Mouse (Mus musculus): ENCODE data around the gene Itgb5.

DNA sequence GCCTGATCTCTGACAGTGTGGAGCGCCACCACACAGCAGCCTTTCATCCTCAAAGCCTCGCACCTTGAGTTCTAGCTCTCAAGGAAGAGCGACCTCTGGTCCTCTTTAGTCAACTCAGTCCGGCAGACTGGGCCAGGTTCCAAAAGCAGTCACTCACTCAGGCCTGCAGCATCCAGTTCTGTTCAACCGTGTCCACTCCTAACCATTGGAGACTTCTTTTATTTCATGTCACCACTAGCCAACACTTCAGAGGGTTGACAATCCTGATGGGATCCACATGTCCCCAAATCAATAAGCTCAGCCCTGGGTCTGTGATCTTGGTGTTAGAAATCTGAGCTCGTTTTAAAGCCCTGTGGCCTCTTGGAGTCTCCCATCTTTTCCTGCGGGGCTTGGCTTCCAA lies 116.6 kb downstream of the Itgb5 start:
- TF ChIP-seq HCFC1 (IDR thresholded peaks at IDR 0.05; ENCODE audit: low read depth, low read length) (no peak), USF2 (IDR thresholded peaks at IDR 0.05; ENCODE audit: borderline replicate concordance in 1 of 2, insufficient read depth in 1 of 2, low read depth in 1 of 2, low read length in 2 of 2) (no peak), MAX (IDR thresholded peaks at IDR 0.05; ENCODE audit: low read length) (no peak), CTCF (IDR thresholded peaks at IDR 0.05 in 2 of 3, conservative IDR thresholded peaks at IDR 0.05 in 1 of 3; ENCODE audit: control insufficient read depth in 1 of 3, insufficient read depth in 1 of 3, low read depth in 2 of 3, low read length in 3 of 3, poor library complexity in 1 of 3, severe bottlenecking in 1 of 3) (no peak), GATA1 (IDR thresholded peaks at IDR 0.05; ENCODE audit: low read depth, low read length) (no peak)
